Mouse (Mus musculus): ENCODE measurements at regions not wholly inside any gene's neighbourhood (a gene's known extent, or its start where the extent isn't known, plus 50 kb on each side); places are given as distances from the start of the nearest gene placed in this dataset.
A peak's percentile ranks its signal among the peaks of the same experiment; 100 is the strongest.

DNA sequence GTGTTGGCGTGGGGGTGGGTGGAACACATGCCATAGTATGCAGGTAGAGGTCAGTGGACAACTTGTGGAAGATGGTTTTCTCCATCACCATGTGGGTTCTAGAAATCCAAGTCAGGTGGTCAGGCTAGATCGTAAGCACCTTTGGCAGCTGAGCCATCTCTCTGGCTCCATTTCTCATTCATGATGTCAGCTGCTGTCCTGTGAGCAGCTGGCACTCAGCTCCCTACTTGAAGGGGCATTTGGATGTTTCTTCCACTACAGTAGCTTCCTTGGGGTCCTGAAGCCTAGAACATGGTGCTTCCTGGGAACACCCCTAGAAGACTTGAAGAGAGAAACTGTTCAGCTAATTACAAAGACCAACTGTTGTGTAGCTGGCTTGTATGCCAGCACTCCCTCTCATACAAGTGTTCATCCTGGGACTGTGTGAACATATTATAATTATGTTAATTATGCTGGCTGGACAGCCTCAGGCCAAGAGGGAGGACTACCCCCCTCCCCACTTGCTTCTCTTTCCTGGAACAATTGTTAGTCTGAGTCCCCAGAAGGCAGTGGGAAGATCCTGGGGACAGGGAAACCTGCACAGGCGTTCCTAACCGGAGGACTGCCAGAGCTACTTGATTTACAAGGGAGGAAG is 160.4 kb downstream of the C1d start:
- Histone ChIP-seq H3K9me3 (no peaks in the 10 kb centered on the region; the same call in 1 of the 2 replicates), H3K4me1 (replicated peaks) (no peaks in the 10 kb centered on the region), H3K9ac (no peak overlapping the region), H3K4me2 (no peak overlapping the region), H3K4me3 (no peak overlapping the region), H3K27me3 (no peaks in the 10 kb centered on the region), H3K27ac (replicated peaks) (no peak overlapping the region), H3K36me3 (no peaks in the 10 kb centered on the region)
- peak; percentile 80; the same call in 1 of the 2 replicates for ATAC-seq (ENCODE audit: low FRiP score, low read depth)
- WGBS, result 47% methylated on average over 4 of the region's 4 CpGs

GRCm38 (mm10) chr11:17442133-17442532 is 184.8 kb downstream of the C1d start:
- Histone ChIP-seq H3K27ac (replicated peaks) (no peak overlapping the region), H3K4me3 (no peak overlapping the region), H3K36me3 (no peaks in the 10 kb centered on the region), H3K27me3 (no peaks in the 10 kb centered on the region), H3K4me1 (replicated peaks) (no peaks in the 10 kb centered on the region), H3K4me2 (no peak overlapping the region), H3K9ac (no peak overlapping the region), H3K9me3 (no peaks in the 10 kb centered on the region)
- ATAC-seq (ENCODE audit: low FRiP score, low read depth), result no peak
- 57% methylated on average over 4 of the region's 4 CpGs for WGBS

DNA sequence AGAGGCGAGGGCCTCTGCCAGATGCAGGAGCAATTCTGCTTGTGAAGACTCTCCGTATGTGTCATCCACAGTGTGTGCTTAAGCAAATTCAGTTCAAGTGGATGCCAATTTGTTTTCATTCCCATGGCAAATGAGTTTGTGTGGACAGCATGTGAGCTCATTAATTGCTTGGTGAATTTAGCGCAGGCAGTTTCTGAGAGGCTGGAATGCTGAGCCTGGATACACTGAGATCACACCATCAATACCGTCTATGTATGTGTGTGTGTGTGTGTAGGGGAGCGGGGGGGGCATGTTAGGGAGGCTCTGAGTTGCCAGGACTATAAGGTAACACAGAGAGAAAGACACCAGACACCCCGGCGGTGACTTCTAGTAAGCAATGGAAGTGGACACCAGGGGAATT is 191.9 kb downstream of the C1d start:
- no peaks in the 10 kb centered on the region for H3K27me3 ChIP-seq
- H3K9me3 ChIP-seq, result no peaks in the 10 kb centered on the region
- no peak overlapping the region for H3K27ac ChIP-seq (replicated peaks)
- peaks cover 8% of the 10 kb centered on the region; the same call in 1 of the 2 replicates for H3K4me1 ChIP-seq (replicated peaks)
- 60% methylated on average over 7 of the region's 7 CpGs for whole genome bisulfite sequencing
- no peak overlapping the region for H3K4me2 ChIP-seq
- 0 out of 2 replicates have a peak, but pooled peaks have one; percentile 27 for ATAC-seq (ENCODE audit: low FRiP score, low read depth)
- no peak overlapping the region for H3K4me3 ChIP-seq
- H3K36me3 ChIP-seq, result no peaks in the 10 kb centered on the region
- H3K9ac ChIP-seq, result no peak overlapping the region

GRCm38 (mm10) chr11:17450360-17451045 is 193.1 kb downstream of the C1d start:
- Histone ChIP-seq H3K36me3 (no peaks in the 10 kb centered on the region), H3K4me1 (replicated peaks) (peaks cover 8% of the 10 kb centered on the region; the same call in 1 of the 2 replicates), H3K4me3 (no peak overlapping the region), H3K27me3 (no peaks in the 10 kb centered on the region), H3K9me3 (no peaks in the 10 kb centered on the region), H3K4me2 (no peak overlapping the region), H3K27ac (replicated peaks) (no peak overlapping the region), H3K9ac (no peak overlapping the region)
- 55% methylated on average over 7 of the region's 7 CpGs for WGBS
- peak; percentile 79; the same call in 1 of the 2 replicates for ATAC-seq (ENCODE audit: low FRiP score, low read depth)

GRCm38 (mm10) chr11:17451451-17451850 is 194.1 kb downstream of the C1d start:
- Histone ChIP-seq H3K4me1 (replicated peaks) (peaks cover 8% of the 10 kb centered on the region; the same call in 1 of the 2 replicates), H3K9ac (no peak overlapping the region), H3K27ac (replicated peaks) (no peak overlapping the region), H3K27me3 (no peaks in the 10 kb centered on the region), H3K4me3 (no peak overlapping the region), H3K4me2 (no peak overlapping the region), H3K36me3 (no peaks in the 10 kb centered on the region), H3K9me3 (no peaks in the 10 kb centered on the region)
- no peak for ATAC-seq (ENCODE audit: low FRiP score, low read depth)
- WGBS, result 93% methylated on average over 2 of the region's 2 CpGs

DNA sequence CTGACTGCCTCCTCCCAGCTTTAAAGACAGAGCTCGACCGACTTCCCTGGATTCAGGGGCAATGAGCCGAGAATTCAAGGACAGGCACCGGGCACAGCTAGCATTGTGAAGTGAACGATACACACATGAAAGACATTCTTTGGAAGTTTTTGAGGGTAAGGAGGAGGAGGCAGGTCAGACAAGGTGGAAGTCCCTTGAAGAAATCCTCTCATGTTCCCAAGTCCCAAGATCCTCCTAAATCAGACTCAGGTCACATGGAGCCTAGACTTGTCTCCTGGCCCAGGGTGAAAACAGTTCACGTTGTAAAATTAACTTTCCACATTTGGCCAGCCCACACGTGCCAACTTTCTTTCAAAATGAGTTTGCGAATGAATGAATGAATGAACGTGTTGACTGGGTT is 196.2 kb downstream of the C1d start:
- 57% methylated on average over 9 of the region's 9 CpGs for WGBS
- no peak overlapping the region for H3K4me2 ChIP-seq
- no peaks in the 10 kb centered on the region for H3K9me3 ChIP-seq
- no peak overlapping the region for H3K4me3 ChIP-seq
- no peaks in the 10 kb centered on the region for H3K27me3 ChIP-seq
- no peak overlapping the region for H3K27ac ChIP-seq (replicated peaks)
- H3K36me3 ChIP-seq, result no peaks in the 10 kb centered on the region
- no peak for ATAC-seq (ENCODE audit: low FRiP score, low read depth)
- no peak overlapping the region for H3K9ac ChIP-seq
- H3K4me1 ChIP-seq (replicated peaks), result peaks cover 8% of the 10 kb centered on the region; the same call in 1 of the 2 replicates

GRCm38 (mm10) chr11:17458946-17459345 is 201.6 kb downstream of the C1d start:
- Histone ChIP-seq H3K9me3 (no peaks in the 10 kb centered on the region), H3K4me2 (no peak overlapping the region), H3K4me1 (replicated peaks) (peaks cover 9% of the 10 kb centered on the region), H3K9ac (no peak overlapping the region), H3K4me3 (no peak overlapping the region), H3K27me3 (no peaks in the 10 kb centered on the region), H3K36me3 (no peaks in the 10 kb centered on the region), H3K27ac (replicated peaks) (no peak overlapping the region)
- 47% methylated on average over 4 of the region's 4 CpGs for WGBS
- no peak for ATAC-seq (ENCODE audit: low FRiP score, low read depth)

- Histone ChIP-seq H3K27ac (replicated peaks) (peak overlapping the region; percentile 50), H3K4me1 (replicated peaks) (peaks cover 9% of the 10 kb centered on the region), H3K27me3 (no peaks in the 10 kb centered on the region), H3K36me3 (no peaks in the 10 kb centered on the region), H3K9me3 (no peaks in the 10 kb centered on the region), H3K9ac (no peak overlapping the region), H3K4me2 (peak overlapping the region; percentile 42), H3K4me3 (peak overlapping the region; percentile 0; the same call in 1 of the 2 replicates)
- WGBS, result 8% methylated on average over 11 of the region's 11 CpGs
- ATAC-seq (ENCODE audit: low FRiP score, low read depth), result peak; percentile 83
Measured at GRCm38 (mm10) chr11:17460024-17460919, 202.9 kb downstream of the C1d start.

GRCm38 (mm10) chr11:17460920-17461279 is 203.5 kb downstream of the C1d start:
- H3K27ac ChIP-seq (replicated peaks), result 0 out of 2 replicates have a peak overlapping the region, but pooled peaks have one; percentile 1
- no peak overlapping the region for H3K9ac ChIP-seq
- peak overlapping the region; percentile 42 for H3K4me2 ChIP-seq
- H3K4me3 ChIP-seq, result peak overlapping the region; percentile 0; the same call in 1 of the 2 replicates
- H3K36me3 ChIP-seq, result no peaks in the 10 kb centered on the region
- no peaks in the 10 kb centered on the region for H3K9me3 ChIP-seq
- no peak for ATAC-seq (ENCODE audit: low FRiP score, low read depth)
- 4% methylated on average over 13 of the region's 13 CpGs for WGBS
- H3K27me3 ChIP-seq, result no peaks in the 10 kb centered on the region
- peaks cover 9% of the 10 kb centered on the region for H3K4me1 ChIP-seq (replicated peaks)

- no peaks in the 10 kb centered on the region for H3K36me3 ChIP-seq
- no peak overlapping the region for H3K9ac ChIP-seq
- H3K4me1 ChIP-seq (replicated peaks), result peaks cover 9% of the 10 kb centered on the region
- no peak overlapping the region for H3K4me2 ChIP-seq
- no peaks in the 10 kb centered on the region for H3K9me3 ChIP-seq
- no peaks in the 10 kb centered on the region for H3K27me3 ChIP-seq
- no peak for ATAC-seq (ENCODE audit: low FRiP score, low read depth)
- WGBS, result 86% methylated on average over 1 of the region's 1 CpGs
- no peak overlapping the region for H3K4me3 ChIP-seq
- no peak overlapping the region for H3K27ac ChIP-seq (replicated peaks)
Measured at GRCm38 (mm10) chr11:17461701-17462100, 204.3 kb downstream of the C1d start.

DNA sequence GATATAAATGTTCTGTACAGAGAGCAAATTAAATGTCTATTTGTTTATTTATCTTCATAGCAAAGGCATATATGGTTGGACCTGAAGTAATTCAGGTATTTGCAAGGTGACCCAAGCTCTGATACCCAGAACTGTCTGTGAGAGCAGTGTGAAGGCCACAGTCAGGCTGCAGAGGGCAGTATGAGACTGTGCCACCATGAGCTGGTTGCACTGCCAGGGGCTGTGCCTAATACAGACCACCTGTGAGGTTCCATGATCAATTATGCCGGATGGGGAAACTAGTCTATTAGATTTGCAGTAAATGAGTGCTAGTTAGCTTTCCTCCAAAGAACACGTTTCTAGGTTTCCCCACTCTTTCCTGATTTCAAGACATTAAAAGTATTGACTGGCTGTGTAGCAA is 207.5 kb downstream of the C1d start:
- H3K4me3 ChIP-seq, result no peak overlapping the region
- no peak overlapping the region for H3K9ac ChIP-seq
- H3K9me3 ChIP-seq, result no peaks in the 10 kb centered on the region
- peak; percentile 86 for ATAC-seq (ENCODE audit: low FRiP score, low read depth)
- H3K27ac ChIP-seq (replicated peaks), result no peak overlapping the region
- H3K4me1 ChIP-seq (replicated peaks), result peaks cover 9% of the 10 kb centered on the region
- no peak overlapping the region for H3K4me2 ChIP-seq
- H3K36me3 ChIP-seq, result no peaks in the 10 kb centered on the region
- no peaks in the 10 kb centered on the region for H3K27me3 ChIP-seq
- 34% methylated on average over 2 of the region's 2 CpGs for WGBS

Data from hindbrain, embryonic 15.5 days (tissue).